Mouse (Mus musculus) gastrocnemius, postnatal 14 days (tissue): Measurements from ENCODE around the gene Ift43. TPM values are rescaled to one million over a fixed set of nuclear protein-coding genes. Genes with fewer than 3 reads are reported as not detected.

Source experiments
- DNase-seq: peaks from one replicate; pipeline ENCODE4 v3.0.0; 2021; ENCODE audit warnings: mixed read lengths
- intact Hi-C: fragments of 180-260 bp; cut with DNase I; formaldehyde crosslinking; loops from one replicate; pipeline ENCODE4 v1.15.1; 2025; ENCODE audit warnings: low total_unique reads
- total RNA-seq, 2 experiments: library from RNA; stranded (reverse); gene quantifications; 2 replicates each; pipeline ENCODE4 v1.2.3; 2021

The Ift43 gene
- total RNA-seq, 2 experiments from 2014 or later: 11.9 to 13.4 TPM

DNA sequence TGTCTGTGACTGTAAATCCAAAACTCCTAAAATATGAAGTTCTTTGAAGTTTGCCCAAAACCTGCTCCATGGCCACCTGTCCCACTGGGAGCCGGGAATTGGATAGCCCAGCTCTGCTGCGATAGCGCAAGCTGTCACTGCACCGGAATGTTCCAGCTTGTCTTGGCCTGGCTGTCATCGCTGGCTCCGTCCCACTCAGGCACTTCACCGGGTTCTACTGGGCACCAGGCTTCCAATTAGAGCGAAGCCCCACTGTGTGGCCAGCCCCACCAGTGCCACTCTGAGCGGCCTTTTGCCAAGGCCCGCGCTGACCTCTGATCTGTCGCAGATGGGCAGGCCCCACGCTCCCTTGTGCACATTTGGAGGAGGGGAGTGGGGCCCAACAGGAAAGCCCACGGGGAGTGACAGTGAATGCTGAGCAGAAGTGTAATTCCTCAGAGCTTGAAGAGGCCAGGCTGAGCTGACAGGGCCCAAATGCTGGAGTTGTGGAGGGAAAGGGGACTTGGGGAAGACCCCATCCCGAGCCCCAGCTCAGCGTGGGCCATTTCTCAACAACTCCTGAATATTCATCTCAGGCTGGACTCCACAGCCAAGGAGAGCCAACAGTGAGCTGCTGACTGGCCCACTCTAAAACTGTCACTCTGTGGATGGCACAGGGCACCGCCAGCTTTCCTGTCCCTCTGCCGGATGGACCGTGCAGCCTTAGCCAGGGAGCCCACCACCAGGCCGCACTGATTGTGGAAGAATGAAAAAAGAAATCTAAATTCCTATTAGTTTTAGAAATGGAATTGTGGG, 76.5 kb downstream of the Ift43 start:
- peak; percentile 72 for DNase-seq
- intact Hi-C loops: no loop called here

DNA sequence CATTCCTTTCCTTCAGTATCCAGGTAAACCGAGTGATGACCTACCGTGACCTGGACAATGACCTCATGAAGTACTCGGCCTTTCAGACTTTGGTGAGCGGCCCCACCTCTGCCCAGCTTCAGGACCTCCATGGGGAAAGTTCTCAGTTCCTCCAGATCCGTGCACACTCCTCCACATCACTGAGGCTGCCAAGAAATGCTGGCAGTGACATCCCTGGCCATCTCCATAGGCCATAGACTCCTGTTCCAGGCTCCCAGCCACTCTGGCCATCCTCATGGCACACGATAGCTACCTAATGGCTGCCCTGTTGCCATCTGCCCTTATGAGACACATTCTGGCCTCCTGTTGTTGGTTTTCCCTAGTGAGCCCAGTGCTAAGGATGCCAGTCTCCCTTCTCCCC, 79.1 kb downstream of the Ift43 start:
- no peak for DNase-seq
- intact Hi-C loops: no loop called here

DNA sequence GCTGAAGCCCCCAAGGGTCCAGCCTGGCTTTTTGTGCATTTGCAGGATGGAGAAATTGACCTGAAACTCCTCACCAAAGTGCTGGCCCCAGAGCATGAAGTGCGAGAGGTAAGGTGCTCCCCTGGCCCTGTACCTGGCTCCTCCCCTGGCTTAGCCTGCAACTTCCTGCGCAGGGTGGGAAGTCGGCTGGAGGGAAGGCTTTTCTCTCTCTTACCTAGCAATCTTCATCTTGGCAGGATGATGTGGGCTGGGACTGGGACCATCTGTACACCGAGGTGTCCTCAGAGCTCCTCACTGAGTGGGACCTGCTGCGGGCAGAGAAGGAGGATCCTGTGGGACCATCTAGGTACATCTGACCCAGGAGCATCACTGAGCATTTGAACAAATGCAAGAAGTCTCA, 79.6 kb downstream of the Ift43 start:
- intact Hi-C loops: no loop called here
- DNase-seq: no peak

DNA sequence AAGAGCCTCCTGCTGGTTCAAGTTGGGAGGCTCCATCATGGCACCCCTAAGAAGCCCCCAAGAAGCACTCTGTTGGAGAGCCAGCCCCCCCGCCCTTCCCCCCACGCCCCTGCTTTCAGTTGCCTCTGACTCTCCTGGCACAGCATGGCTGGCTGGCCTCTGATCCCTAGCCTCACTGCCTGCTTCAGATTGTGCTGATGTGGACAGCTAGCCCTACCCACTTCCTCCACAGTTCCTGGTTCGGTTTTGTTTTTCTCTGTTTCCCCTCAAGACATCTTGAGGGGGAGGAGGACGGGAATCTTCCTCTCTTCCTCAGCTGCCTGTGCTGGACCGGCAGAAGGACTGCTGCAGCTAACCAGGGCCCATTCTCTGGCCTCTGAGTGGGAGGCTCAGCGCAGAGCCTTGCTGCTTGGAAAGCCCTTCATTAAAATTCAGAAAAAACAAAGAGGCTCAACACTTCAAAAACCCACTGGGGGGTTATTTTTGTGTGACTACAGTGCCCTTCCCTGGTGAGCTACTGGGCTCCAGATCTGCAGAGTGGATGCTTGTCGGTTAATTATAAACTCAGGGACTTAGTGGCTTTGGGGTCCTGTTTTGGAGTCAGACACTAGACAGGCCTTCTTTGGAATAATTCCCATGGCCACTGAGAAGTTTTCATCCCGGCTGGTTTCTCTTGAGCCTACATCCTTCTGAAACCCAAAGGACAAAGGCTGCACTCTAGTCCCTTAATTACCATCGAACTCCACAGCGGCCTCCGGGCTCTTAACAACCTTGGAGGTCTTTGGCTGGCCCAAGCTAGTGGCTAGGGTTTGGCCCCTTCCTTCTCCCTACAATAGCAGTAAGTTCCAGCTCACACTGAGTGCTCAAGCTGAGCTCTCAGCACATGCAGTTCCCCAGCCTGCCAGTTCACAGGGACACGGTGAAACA, 80.8 kb downstream of the Ift43 start:
- DNase-seq: no peak
- intact Hi-C loops: no loop called here

DNA sequence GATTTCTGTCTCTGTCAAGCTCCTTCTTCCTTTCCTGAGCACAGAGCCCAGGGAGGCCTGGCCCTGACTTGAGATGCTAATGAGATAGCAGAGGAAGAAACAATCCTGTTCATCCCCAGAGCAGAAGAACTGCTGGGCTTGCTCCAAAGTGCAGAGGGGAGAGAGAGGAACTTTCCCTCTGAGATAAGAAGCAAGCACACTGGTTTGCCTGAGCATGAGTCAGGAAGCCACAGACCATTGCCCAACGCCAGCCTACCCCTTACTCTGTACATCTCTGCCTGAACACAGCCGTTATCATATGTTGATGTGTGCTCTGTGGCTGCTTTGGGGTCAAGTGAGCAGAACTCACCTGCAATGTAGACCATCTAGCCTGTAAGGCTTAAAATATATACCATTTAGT, 83.9 kb downstream of the Ift43 start:
- no peak for DNase-seq
- intact Hi-C loops: no loop called here

DNA sequence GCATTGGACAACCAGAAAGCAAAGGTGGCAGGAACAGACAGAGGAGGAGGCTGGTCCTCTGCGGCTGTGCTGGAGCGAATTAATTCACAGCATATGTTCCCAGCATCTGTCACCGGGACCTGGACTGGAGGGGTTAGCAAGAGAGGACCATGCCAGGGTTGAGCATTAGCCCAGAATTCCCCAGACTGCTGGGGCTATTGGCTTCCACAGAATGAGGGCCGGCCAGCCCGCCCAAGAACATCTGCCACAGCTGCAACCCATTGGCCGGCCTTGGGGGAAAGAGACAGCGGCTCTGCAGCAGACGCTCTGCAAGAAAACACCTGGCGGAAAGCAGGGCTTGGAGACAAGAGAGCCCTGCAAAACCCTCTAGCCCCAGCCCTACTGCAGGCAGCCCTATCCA, 84.7 kb downstream of the Ift43 start:
- peak; percentile 75 for DNase-seq
- intact Hi-C loops: no loop called here

DNA sequence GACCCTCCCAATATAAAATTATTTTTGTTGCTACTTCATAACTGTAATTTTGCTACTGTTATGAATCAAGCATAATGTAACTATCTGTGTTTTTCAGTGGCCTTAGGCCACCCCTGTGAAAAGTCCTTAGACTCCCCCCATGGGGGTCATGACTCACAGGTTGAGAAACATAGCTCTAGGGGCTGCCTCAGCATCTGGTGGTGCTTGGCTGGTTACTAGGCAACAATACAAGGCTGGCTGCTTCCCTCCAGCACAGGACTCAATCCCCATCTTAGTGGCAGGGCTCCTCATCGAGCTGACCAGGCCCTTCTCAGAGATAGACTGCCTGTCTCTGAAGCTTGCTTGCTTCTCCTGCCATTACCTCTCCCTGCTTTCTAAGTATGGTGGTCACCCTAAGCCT, 86.4 kb downstream of the Ift43 start:
- DNase-seq: no peak
- intact Hi-C loops: no loop called here

DNA sequence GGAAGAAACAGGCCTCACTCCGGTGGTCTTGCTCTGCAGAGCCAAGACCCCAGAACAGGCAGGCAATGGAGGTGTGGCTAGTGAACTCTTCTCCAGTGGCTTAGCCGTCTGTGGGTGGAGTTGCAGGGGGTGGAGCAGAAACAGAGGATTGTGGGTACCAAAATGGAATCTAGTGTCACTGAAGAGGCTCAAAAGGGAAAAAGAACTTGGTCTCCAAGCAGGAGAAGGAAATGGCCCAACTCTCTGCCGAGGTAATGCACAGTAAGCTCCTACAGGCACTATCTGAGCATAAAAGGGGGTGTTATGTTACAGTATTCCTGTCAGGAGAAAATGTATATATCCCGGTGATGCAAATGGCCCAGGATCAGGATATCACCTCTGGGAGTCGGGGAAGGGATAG, 86.9 kb downstream of the Ift43 start:
- no peak for DNase-seq
- intact Hi-C loops: no loop called here

DNA sequence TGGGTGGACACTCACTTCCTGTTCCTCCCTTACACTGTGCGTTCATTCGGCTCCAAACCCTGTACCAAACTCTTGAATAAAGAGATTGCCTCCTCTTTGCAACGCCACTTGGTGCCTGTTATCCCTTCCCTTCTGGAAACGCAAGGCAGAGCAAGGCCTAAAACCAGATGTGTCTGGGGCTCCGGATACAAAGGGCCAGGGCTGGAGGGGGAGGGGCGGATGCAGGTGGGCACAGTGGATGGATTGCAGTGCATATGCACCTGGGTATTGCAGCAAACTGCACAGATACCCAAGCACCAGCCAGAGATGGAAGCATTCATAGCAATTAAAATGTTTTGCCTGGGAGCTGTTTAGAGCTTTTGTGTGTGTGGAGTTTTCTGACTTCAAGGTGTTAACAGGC, 91.0 kb downstream of the Ift43 start:
- intact Hi-C loops: no loop called here
- DNase-seq: no peak

GRCm38 (mm10) chr12:86174369-86174768, 92.0 kb downstream of the Ift43 start:
- intact Hi-C loops: no loop called here
- DNase-seq: no peak

DNA sequence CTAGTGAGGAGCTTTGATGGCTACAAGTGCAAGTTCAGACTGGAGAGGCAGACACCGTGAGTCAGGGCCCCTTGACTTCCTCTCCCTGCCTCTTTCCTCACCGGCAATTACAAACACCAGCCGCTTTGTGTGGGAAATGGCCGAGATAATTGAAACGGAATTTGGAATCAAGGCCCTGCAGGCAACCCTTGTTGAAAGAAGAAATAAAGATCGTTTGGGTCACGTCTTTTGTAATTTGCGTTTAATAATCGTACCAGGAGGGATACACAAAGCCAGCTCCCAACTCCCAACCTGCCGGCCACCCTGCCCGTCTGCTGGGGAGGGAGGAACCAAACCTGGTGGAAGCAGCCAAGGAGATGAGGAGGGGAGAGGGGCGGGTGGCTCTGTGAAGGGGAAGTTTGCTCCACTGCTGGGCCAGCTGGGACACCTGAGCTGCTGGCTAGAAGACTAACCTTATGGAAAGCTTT, 93.2 kb downstream of the Ift43 start:
- DNase-seq: no peak
- intact Hi-C loops: no loop called here

GRCm38 (mm10) chr12:86176675-86177339, 94.5 kb downstream of the Ift43 start:
- intact Hi-C loops: no loop called here
- DNase-seq: no peak

- intact Hi-C loops: no loop called here
- DNase-seq: no peak
These were observed 96.9 kb downstream of the Ift43 start for GRCm38 (mm10) chr12:86179266-86179665.

DNA sequence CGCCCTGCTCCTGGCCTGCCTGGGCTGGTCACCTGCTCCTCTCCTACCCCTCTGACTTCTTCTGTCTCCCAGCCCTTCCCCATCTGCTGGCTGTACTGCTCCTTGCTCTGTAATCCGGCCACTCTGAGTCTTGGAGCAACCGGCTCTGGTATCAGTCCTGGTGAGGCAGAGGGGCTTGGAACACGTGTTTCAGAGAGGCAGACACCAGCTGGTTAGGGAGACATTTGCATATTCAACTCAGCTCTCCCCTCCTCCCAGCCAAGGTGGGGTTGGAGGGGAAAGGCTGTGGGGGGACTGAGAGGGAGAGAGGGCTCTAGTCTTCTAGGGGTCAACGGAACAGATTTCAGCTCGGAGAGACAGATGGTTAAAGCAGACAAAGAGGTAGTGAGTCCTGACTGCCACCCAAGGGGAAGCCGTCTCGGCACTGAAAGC, 99.0 kb downstream of the Ift43 start:
- DNase-seq: no peak
- intact Hi-C loops: no loop called here

DNA sequence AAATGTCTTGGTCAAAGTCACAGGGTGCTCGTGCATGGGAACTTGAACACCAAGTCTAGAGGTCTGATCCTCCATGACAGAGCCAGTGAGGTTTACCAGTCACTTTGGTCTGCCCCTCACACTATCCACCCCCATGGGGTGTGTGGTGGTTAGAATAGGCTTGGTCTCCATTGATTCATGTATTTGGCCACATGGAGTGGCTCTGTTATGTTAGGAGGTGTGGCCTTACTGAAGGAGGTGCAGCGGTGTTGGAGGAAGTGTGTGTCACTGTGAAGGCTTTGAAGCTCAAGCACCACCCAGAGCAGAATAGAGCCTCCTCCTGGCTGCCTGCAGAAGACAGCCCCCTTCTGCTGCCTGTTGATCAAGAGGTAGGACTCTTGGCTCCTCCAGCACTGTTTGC, 99.5 kb downstream of the Ift43 start:
- intact Hi-C loops: no loop called here
- no peak for DNase-seq

GRCm38 (mm10) chr12:86182414-86182813, 100.1 kb downstream of the Ift43 start:
- no peak for DNase-seq
- intact Hi-C loops: no loop called here

DNA sequence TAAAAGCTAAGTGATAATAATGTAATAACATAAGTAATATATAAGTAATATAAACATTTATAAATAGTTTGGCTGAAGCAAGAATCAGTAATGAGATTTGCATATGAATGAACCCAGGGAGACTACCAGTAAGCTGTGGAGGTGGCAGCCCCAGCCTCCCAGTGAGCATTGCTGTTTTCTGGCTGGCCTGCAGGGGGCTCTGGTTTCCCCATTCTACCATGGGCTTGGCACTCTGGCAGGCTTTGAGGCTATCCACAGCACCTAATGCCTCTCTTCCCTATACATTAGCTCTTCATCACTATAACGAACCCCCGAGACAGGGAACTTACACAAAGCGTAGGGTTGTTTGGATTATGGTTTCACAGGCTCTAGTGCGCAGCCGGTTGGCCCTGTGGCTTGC, 105.8 kb downstream of the Ift43 start:
- intact Hi-C loops: no loop called here
- no peak for DNase-seq

GRCm38 (mm10) chr12:86189601-86190323, 107.4 kb downstream of the Ift43 start:
- intact Hi-C loops: no loop called here
- no peak for DNase-seq

DNA sequence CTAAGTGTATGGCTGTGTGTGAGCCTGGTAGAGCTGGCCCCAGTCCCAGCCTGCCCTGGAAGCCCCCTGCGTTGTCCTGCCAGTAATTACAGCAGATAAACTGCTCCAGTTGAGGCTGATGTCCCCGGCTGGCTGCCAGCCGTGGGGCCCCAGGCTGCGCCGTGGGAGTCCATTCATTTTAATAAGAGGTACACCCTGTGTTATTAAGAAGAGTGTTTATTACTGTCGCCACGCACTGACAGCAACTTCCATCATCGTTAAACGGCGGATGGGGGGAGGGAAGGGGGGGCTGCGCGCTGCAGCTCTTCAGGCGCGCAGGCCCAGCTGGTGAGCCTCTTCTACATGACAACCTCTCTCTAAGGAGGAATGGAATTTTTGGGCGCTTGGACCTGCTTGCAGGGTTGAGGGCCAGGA, 109.7 kb downstream of the Ift43 start:
- DNase-seq: no peak
- intact Hi-C loops: no loop called here

- no peak for DNase-seq
- intact Hi-C loops: no loop called here
These were observed 114.6 kb downstream of the Ift43 start for GRCm38 (mm10) chr12:86196944-86197343.
